Mouse (Mus musculus): ENCODE measurements at regions not wholly inside any gene's neighbourhood (a gene's known extent, or its start where the extent isn't known, plus 50 kb on each side); places are given as distances from the start of the nearest gene placed in this dataset.

DNA sequence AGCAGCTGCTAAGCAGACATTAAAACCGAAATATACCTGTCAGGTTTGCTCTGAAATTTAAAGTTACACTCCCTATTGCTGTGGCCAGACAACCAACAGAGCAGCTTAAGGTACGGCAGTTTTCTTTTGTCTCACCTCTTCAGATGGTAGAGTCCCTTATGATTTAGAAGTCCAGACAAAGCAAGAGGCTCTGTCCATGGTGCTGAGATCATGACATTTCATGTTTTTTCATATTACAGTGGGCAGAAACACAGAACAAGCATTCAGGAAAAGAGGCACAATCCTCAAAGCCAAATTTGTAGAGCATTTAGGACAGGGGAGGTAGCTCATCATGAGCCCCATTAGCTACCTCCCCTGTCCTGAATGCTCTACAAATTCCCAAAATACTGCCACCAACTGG is 620.0 kb downstream of the Dnah5 start:
- intact Hi-C loops (cut with DNase I) = no loop called here
- no peak for DNase-seq

GRCm38 (mm10) chr15:28834831-28835230 is 631.3 kb downstream of the Dnah5 start:
- intact Hi-C loops (cut with DNase I) = no loop called here
- DNase-seq = peak; percentile 76

GRCm38 (mm10) chr15:28840322-28840721 is 636.8 kb downstream of the Dnah5 start:
- DNase-seq = no peak
- intact Hi-C loops (cut with DNase I) = no loop called here

- intact Hi-C loops (cut with DNase I) = no loop called here
- DNase-seq = no peak
These were observed 652.9 kb downstream of the Dnah5 start for GRCm38 (mm10) chr15:28856419-28856818.

- DNase-seq = no peak
- intact Hi-C loops (cut with DNase I) = no loop called here
These were observed 654.6 kb downstream of the Dnah5 start for GRCm38 (mm10) chr15:28858176-28858575.

- DNase-seq = no peak
- intact Hi-C loops (cut with DNase I) = no loop called here
These were observed 660.5 kb downstream of the Dnah5 start for GRCm38 (mm10) chr15:28864101-28864500.

DNA sequence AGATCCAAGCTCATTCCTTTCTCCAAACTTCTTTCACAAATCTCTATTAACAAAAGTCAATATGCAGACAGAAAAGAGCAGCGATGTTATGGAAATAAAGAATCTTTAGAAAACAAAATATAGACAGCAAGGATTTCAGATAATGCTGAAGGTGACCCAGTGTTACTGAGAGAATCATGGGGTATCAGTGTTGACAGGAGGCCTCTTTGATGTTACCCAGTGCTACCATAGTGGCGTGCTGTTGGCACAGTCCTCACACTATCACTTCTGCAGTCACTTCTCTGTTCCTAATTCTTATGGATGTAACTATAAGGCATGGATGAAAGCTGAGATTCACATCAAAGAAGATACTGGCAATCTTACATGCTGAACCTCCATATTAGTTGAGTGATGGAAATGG is 661.4 kb downstream of the Dnah5 start:
- intact Hi-C loops (cut with DNase I) = no loop called here
- DNase-seq = no peak

- intact Hi-C loops (cut with DNase I) = no loop called here
These were observed 669.4 kb downstream of the Dnah5 start for GRCm38 (mm10) chr15:28873001-28873400.

GRCm38 (mm10) chr15:28896248-28896808 is 692.8 kb downstream of the Dnah5 start:
- peak; percentile 2 for DNase-seq
- intact Hi-C loops (cut with DNase I) = no loop called here

More at GRCm38 (mm10) chr15:28873001-28873400, 669.4 kb downstream of the Dnah5 start:
- DNase-seq = no peak

- intact Hi-C loops (cut with DNase I) = no loop called here
- DNase-seq = no peak
These were observed 718.9 kb downstream of the Dnah5 start for GRCm38 (mm10) chr15:28922437-28922836.

GRCm38 (mm10) chr15:28948245-28948644 is 744.7 kb downstream of the Dnah5 start:
- no peak for DNase-seq
- intact Hi-C loops (cut with DNase I) = no loop called here
